Mouse (Mus musculus): ENCODE data around the gene Gm3182. TPM values are rescaled to one million over a fixed set of nuclear protein-coding genes. Genes with fewer than 3 reads are reported as not detected.
"Not testable (repeated sequence)": the region's sequence is repeated elsewhere in the genome, so short reads cannot be mapped to it uniquely, and the experiment has no call there.

Gene Gm3182
- not detected for total RNA-seq (2021)
- long read RNA-seq, experiment 1, result 0 reads
- long read RNA-seq, experiment 2, result 0 reads

DNA sequence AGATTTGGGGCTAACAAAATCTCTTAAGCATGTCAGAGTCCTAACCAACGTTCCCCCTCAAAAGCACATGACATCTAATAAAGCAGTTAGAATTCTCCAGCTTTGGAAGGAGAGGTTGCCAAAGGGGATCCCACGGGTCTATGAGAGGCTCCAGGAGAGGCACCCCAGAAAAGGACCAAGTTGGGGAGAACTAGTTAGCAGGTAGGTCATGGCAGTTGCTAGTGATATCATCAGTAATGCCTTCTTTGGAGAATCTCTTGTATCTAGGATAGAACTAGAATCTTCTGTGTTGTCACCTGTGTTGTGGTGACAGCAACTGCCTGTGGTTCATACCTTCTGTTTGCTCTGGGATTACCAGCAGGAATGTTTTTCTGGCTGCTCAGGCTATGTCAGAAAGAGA, at the start of gene Gm3182:
Gene Gm3182 (plus strand): TSS at position 301 of the 400 bp plus-strand sequence.
- DNase-seq (ENCODE audit: low spot score in 2 of 2), result not testable (repeated sequence)

DNA sequence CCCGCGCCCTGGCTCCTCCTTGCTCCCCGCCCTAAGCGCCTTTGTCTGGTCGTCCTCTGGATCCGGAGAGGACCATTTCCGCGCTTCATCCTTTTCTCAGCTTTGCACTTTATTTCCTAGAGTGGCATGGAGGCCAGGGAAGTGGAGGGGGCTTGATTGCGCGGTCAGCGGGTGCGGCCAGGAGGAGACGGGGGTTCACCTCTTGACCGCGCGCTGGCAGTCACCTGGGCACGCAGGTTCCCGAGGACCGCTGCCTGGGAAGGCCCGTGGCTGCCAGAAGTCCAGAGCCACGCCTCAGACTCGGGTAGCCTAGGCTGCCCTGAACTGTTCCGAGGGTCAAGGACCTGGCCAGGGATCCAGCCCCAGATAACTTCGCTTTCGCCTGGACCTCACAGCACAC, 17.9 kb downstream of the Gm3182 start:
- not testable (repeated sequence) for DNase-seq (ENCODE audit: low spot score in 2 of 2)

Other genes starting within 250 kb of the Gm3182 start
- not detected for gene Gm3138, start 232.1 kb upstream of the Gm3182 start, total RNA-seq (2021)
- gene Gm3149, start 164.5 kb upstream of the Gm3182 start, total RNA-seq (2021), result not detected
- under 1 TPM; 0.45 to 0.49 TPM for gene 2610042L04Rik, start 147.0 kb upstream of the Gm3182 start, total RNA-seq (2021)
- not detected for gene Gm3159, start 84.2 kb upstream of the Gm3182 start, total RNA-seq (2021)
- under 1 TPM; 0.42 to 0.82 TPM for gene Gm3164, start 66.3 kb upstream of the Gm3182 start, total RNA-seq (2021)
- 1 to 10 TPM in 1 of 2 experiments, not detected in 1; 1.9 TPM for gene Gm3173, start 50.8 kb upstream of the Gm3182 start, total RNA-seq (2021)
- not detected for gene Gm3047, start 73.7 kb downstream of the Gm3182 start, total RNA-seq (2021)
- not detected for gene Gm8159, start 150.6 kb downstream of the Gm3182 start, total RNA-seq (2021)
- gene Gm3239, start 182.4 kb downstream of the Gm3182 start, total RNA-seq (2021), result not detected
- not detected for gene Gm7876, start 227.5 kb downstream of the Gm3182 start, total RNA-seq (2021)
- gene Gm3252, start 245.0 kb downstream of the Gm3182 start, total RNA-seq (2021), result under 1 TPM in 1 of 2 experiments, not detected in 1; 0.28 TPM

All from left cerebral cortex, adult 18-20 months (tissue).